Mouse (Mus musculus): ENCODE data around the gene Ttc28.

DNA sequence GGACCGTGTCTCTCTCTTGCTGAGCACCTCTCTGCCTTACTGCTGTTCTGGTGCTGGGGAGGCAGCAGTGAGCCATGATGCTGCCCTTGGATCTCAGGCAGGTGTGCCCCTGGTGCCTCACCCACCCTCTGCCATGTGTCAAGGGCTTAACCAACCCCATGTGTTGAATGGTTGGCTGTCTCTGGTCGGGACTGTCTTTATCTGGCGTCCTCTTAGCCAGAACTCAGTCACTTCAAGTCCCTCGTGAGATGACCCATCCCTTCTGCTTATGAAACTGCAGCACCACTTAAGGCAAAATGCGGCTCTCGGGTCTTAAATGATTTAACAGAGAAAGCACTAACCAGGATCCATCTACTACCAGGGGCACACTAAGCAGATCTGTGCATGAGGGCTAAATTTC is 283.3 kb downstream of the Ttc28 start:
- TF ChIP-seq EP300 (IDR thresholded peaks at IDR 0.05) (no peak), CTCF (IDR thresholded peaks at IDR 0.05) (no peak)

All from lung, postnatal 0 days (tissue).